Mouse (Mus musculus) adrenal gland, postnatal 14 days (tissue): ENCODE data around the gene Plxdc1. TPM values are rescaled to one million over a fixed set of nuclear protein-coding genes. Genes with fewer than 3 reads are reported as not detected.
"Not testable (repeated sequence)": the region's sequence is repeated elsewhere in the genome, so short reads cannot be mapped to it uniquely, and the experiment has no call there.

Experiments
- DNase-seq: peaks from one replicate; pipeline ENCODE4 v3.0.0; 2021; ENCODE audit warnings: mixed read lengths
- total RNA-seq: library from RNA; stranded (reverse); gene quantifications from 2 replicates; pipeline ENCODE4 v1.2.3, GENCODE M21; 2021

The Plxdc1 gene
- total RNA-seq, 1 experiment from 2014 or later: 4.8 TPM

DNA sequence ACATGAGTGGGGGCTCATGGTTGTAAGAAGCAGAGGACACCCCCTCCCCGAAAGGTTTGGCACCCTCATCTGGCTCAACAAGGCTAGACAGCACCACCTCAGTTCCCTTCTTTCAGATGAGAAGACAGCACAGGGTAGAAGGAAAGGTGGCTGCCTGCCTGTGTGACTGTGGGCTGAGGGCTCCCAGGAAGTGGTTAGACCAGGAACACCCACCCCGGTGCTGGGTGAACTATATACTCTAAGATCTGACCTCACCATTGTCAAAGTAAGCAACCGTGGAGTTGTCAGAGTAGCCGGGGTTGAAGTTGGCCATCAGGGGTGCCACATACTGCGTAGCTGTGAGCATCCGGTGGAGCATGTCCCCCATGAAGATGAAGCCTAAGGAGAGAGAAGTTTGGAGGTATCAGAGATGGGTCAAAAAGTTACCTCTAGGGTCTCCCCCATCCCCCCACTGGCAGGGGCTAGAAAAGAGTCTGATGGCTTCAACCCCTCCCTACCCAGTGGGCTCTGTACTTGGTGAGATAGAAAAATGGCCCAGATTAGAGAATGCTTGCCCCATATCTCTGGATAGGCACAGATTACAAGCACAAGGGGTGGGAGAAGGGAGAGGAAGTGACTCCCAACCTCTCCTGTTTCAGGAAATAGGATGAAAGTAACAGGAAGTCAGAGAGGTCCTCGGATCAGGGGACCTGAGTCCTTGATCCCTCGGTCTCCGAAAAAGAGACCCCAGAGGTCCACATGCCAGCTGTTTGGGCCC lies 30.9 kb downstream of the Plxdc1 start:
- DNase-seq: no peak

DNA sequence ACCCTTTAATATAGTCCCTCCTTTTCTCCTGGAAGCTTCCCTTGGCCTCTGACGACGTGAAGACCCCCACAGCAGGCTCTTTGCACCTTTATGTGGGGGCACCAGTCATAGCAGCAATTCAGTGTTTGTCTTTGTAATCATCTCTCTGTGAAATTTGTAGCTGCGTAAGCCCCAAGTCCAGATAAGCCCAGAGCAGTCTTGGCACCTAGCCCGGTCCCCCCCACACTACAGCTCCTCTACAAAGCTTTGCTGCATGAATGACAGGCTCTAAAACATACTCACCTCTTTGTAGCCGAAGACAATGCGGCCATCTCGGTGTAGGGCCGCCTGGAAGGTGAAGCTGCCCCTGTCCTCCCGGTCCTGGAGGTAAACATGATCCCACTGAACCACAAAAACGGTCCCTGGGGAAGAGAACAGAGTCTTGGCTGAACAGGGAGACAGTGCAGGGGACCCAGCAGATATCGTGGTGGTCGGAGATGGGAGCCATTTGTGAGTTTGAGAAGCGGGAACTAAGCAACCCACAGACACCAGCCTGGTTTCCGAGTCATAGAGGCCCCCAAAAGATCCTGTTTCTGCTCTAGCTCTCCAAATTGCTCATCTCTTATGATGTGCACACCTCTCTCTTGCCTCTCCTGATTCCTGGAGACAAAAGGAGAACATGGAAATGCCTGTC lies 31.6 kb downstream of the Plxdc1 start:
- no peak for DNase-seq

DNA sequence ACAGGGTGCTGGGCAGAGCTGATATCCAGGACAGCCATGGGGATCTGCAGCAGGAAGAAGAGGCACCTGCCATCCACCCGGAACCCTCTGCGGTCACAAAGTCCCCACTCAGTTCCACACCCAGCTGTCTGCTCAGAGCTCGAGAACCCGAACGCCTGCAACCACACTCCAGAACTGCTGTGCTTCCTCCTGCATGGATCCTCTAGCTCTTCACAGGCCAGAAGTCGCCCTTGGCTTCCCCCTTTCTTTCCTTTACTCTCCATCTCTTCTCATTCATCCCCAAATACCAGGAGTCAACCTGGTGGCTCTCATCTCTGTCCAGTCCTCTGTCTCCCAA lies 32.3 kb downstream of the Plxdc1 start:
- DNase-seq: no peak

- no peak for DNase-seq
Observed at GRCm38 (mm10) chr11:97953179-97953938, 32.9 kb downstream of the Plxdc1 start.

DNA sequence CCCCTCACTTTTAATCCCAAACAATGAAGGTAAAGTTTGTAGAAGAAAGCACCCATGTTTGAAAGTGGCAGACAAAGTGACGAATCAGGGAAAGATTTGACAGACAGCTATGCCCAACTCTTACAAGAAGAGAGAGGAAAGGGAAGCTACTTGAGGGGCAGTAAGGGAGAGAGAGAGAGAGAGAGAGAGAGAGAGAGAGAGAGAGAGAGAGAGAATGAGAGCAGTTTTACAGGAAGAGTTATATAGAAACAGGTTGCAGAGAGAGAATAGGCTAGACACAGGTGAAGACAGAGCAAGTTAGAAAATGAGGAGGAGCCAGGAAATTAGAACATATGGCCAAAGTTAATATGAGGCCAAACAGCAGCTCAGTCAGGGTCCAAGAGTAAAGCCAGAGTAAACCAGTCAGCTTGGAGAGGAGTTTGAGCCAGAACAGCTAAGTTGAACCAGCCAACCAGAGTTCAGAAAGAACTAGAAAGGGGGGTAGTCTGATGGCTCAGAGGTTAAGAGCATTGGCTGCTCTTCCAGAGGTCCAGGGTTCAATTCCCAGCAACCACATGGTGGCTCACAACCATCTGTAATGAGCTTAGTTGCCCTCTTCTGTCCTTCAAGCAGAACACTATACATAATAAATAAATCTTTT lies 33.8 kb downstream of the Plxdc1 start:
- DNase-seq: no peak

DNA sequence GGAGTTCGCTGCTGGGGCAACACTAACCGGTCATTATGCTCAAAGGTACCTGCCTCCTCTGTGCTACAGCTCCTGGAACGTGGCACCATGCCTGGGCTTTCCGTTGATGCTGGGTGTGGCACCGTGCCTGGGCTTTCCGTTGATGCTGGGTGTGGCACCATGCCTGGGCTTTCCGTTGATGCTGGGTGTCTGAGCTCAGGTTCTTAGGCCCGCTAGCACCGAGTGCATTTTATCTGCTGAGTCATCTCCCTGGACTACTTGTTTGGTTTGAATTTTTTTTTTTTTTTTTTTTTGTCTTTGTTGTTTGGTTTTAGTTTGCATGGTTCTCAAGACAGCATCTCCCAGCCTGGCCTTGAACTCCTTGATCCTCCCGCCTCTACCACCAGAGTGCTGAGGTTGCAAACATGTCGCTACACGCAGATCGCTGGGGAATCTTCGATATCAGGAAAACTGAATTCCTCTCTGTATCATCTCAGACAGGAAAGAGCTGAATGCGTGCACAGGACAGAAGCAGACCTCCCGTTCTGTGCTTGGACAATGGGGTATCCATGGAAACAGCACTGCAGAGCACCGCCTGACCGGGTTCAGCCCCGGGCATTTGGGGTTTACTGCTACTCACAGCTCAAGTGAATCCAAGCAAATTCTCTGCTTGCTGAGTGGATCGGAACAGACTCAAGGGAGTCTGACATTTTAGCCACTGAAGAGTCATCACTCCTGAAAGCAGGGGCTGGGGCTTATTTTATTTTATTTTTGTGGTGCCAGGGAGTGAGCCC lies 36.4 kb downstream of the Plxdc1 start:
- peak; percentile 43 for DNase-seq

DNA sequence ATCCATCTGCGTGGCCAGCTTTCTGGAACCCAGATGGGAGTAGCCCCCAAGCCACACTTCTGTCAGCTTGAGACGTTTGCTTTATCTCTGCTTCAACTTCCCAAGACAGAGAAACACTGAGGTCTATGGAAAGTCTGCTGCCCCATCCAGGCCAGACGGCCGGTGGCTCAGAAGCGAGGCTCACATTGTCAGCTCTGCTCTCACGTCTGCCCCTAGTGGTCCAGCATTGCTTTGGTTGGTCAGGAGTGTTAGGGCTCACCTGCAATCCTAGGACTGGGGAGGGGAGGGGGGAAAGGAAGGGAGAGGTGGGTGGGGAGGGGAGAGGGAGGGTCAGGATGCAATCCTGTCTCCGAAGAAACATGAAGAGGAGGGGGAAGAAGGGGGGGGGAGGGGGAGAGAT lies 38.8 kb downstream of the Plxdc1 start:
- DNase-seq: peak; percentile 58

DNA sequence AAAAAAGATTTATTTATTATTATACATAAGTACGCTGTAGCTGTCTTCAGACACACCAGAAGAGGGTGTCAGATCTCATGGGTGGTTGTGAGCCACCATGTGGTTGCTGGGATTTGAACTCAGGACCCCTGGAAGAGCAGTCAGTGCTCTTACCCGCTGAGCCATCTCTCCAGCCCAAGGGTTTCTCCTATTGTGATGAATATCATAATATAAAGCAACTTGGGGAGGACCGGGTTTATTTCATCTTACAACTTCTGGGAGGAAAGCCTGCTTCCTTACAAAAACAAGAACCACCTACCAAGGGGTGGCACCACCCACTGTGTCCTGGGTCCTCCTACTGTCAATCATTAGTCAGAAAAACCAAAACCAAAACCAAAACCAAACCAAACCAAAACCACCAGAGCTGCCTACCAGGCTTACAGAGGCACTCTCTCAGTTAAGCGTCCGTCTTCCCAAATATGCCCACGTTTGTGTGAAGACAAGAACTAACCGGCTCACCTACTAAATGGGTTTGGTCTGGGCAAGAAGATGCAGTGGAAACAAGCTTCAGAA lies 40.4 kb downstream of the Plxdc1 start:
- not testable (repeated sequence) for DNase-seq

- no peak for DNase-seq
Observed at GRCm38 (mm10) chr11:97945031-97945430, 41.2 kb downstream of the Plxdc1 start.

GRCm38 (mm10) chr11:97943256-97943655 lies 43.0 kb downstream of the Plxdc1 start:
- no peak for DNase-seq

DNA sequence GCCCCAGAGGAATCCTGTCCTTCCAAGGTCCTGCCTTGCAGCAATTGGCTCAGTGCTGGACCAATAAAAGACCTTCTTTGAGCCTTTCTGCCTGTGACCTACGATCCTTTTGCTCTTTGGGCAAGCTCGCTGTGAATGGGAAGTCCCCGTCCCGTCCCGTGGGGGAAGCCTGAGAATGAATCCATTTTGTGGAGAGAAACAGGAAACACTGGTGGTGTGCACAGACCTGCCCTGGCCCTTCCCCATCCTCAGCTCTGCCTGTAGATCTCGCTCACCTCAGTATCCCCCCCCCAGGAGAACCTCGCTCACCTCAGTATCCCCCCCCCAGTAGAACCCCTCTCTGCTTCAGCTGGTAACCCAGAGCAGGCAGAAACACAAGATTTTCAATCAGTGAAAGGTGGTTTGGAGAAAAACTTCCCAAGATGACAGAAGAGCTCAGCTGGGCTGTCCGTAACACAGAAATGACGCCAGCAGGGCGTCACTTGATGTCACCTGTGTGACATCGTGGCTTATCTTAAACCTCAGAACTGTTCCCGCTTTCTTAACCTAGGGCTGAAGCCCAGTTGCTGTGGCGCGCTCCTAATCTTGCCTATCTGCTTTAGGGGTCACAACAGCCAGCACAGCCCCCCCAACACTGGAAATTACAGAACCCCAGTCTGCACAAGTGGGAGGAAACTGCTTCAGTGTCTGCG lies 43.7 kb downstream of the Plxdc1 start:
- no peak for DNase-seq

- no peak for DNase-seq
Observed at GRCm38 (mm10) chr11:97937469-97938105, 48.7 kb downstream of the Plxdc1 start.

- peak; percentile 79 for DNase-seq
Observed at GRCm38 (mm10) chr11:97936758-97937157, 49.5 kb downstream of the Plxdc1 start.

GRCm38 (mm10) chr11:97935913-97936575 lies 50.2 kb downstream of the Plxdc1 start:
- DNase-seq: peak; percentile 81

DNA sequence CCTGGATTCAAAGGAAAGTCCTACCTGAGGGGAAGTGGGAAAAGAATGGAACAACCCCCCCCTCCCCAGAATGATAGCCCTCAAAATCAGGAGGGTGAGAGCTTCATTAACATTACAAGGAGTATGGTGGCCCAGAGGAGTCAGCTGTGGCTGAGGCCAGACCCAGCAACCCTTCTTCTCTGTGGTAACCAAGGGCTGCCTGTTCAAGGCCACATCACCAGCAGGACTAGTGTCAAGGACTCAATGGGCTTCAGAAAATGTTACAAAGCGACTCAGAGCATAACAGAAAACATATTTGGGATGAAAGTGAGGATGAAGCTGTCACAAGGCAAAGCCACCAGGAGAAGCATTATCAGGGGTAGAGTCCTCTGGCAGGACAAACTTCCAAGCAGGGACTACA lies 52.7 kb downstream of the Plxdc1 start:
- DNase-seq: peak; percentile 59

DNA sequence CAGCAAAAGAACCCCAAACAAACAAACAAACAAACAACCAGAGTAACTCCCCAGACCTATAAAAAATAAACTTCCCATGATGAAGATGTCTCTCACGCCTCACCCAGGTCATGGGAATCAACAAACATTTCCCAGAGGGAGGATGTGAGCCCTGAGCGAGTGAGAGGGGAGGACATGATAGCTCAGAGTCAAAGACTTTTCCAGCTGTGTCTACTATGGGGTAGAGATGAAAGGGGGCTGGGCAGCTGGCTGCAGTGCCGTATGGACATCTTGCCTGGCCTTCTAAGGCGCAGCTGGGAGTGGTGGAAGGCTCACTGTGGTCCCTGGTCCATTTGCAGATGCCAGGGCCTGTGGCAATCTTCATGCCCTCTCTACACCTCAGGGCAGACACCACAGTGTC lies 57.3 kb downstream of the Plxdc1 start:
- DNase-seq: no peak

- DNase-seq: peak; percentile 29
Observed at GRCm38 (mm10) chr11:97924217-97924616, 62.0 kb downstream of the Plxdc1 start.

DNA sequence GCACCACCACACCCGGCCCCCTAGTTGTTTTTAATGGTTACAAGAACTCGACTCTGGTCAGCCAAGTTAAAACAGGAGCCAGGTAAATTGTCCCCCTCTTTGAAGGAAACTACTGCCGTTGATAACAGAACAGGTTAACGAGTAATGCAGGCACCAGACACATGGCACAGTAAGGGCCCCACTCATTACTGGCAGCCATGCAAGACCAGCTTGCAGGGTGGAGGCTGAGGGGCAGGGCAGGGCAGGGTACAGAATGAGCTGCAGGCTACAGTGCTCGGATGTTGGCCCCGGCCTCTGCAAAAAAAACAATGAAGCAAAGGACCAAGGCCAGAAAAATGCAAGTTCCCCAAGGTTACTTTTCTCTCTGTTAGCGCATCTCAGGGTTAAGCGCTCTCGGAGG lies 62.6 kb downstream of the Plxdc1 start:
- DNase-seq: peak; percentile 21

- DNase-seq: no peak
Observed at GRCm38 (mm10) chr11:97915974-97916503, 70.2 kb downstream of the Plxdc1 start.

GRCm38 (mm10) chr11:97915471-97915870 lies 70.8 kb downstream of the Plxdc1 start:
- DNase-seq: no peak
